Mouse (Mus musculus): ENCODE data around the gene Fdx1l. TPM values are rescaled to one million over a fixed set of nuclear protein-coding genes. Genes with fewer than 3 reads are reported as not detected.

Gene Fdx1l
- polyA plus RNA-seq, 1 experiment from 2014 or later, result 52.4 TPM

GRCm38 (mm10) chr9:21100447-21101161, 27.2 kb upstream of the Fdx1l start:
- no peaks in the 10 kb centered on the region for H3K27me3 ChIP-seq
- no peak overlapping the region for H3K9ac ChIP-seq (replicated peaks)
- H3K4me1 ChIP-seq (replicated peaks), result no peaks in the 10 kb centered on the region; the same call in 1 of the 2 replicates
- H3K4me3 ChIP-seq (replicated peaks), result no peak overlapping the region
- no peak overlapping the region for H3K27ac ChIP-seq
- peaks cover 7% of the 10 kb centered on the region; the same call in 1 of the 2 replicates for H3K36me3 ChIP-seq
- no peak for ATAC-seq (ENCODE audit: insufficient number of reproducible peaks, insufficient read depth, low FRiP score, low TSS enrichment, low read depth)
- WGBS, result 52% methylated on average over 15 of the region's 15 CpGs
- H3K4me2 ChIP-seq, result no peak overlapping the region
- no peaks in the 10 kb centered on the region for H3K9me3 ChIP-seq

GRCm38 (mm10) chr9:21097793-21098192, 24.4 kb upstream of the Fdx1l start:
- no peak overlapping the region for H3K27ac ChIP-seq
- no peaks in the 10 kb centered on the region for H3K9me3 ChIP-seq
- no peaks in the 10 kb centered on the region; the same call in 1 of the 2 replicates for H3K4me1 ChIP-seq (replicated peaks)
- H3K4me2 ChIP-seq, result no peak overlapping the region
- no peaks in the 10 kb centered on the region for H3K27me3 ChIP-seq
- no peak for ATAC-seq (ENCODE audit: insufficient number of reproducible peaks, insufficient read depth, low FRiP score, low TSS enrichment, low read depth)
- no peak overlapping the region for H3K4me3 ChIP-seq (replicated peaks)
- H3K9ac ChIP-seq (replicated peaks), result no peak overlapping the region
- whole genome bisulfite sequencing, result 85% methylated on average over 8 of the region's 8 CpGs
- H3K36me3 ChIP-seq, result no peaks in the 10 kb centered on the region

- Histone ChIP-seq H3K9ac (replicated peaks) (no peak overlapping the region), H3K36me3 (no peaks in the 10 kb centered on the region), H3K27me3 (no peaks in the 10 kb centered on the region), H3K4me1 (replicated peaks) (peaks cover under 1% of the 10 kb centered on the region), H3K27ac (no peak overlapping the region), H3K9me3 (no peaks in the 10 kb centered on the region), H3K4me2 (no peak overlapping the region), H3K4me3 (replicated peaks) (no peak overlapping the region)
- whole genome bisulfite sequencing, result 95% methylated on average over 4 of the region's 4 CpGs
- ATAC-seq (ENCODE audit: insufficient number of reproducible peaks, insufficient read depth, low FRiP score, low TSS enrichment, low read depth), result no peak
Measured at GRCm38 (mm10) chr9:21095958-21096357, 22.5 kb upstream of the Fdx1l start.

GRCm38 (mm10) chr9:21093423-21093822, 20.0 kb upstream of the Fdx1l start:
- H3K27ac ChIP-seq, result no peak overlapping the region
- WGBS, result 97% methylated on average over 9 of the region's 9 CpGs

GRCm38 (mm10) chr9:21091707-21092320, 18.4 kb upstream of the Fdx1l start, which contains the start of the genes Gm38431 and Raver1:
Gene Gm38431 (minus strand): TSS chr9:21091997.
Gene Raver1 (minus strand): TSS chr9:21092008.
- Histone ChIP-seq H3K9ac (replicated peaks) (peak within 1 kb of the TSS; percentile 83), H3K27me3 (no peaks in the 10 kb centered on the region), H3K36me3 (peaks cover 38% of the 10 kb centered on the region), H3K9me3 (no peaks in the 10 kb centered on the region), H3K27ac (peak within 1 kb of the TSS; percentile 93), H3K4me3 (replicated peaks) (peak within 1 kb of the TSS; percentile 60), H3K4me1 (replicated peaks) (peaks cover 19% of the 10 kb centered on the region), H3K4me2 (peak within 1 kb of the TSS; percentile 94)
- peak; percentile 98 for ATAC-seq (ENCODE audit: insufficient number of reproducible peaks, insufficient read depth, low FRiP score, low TSS enrichment, low read depth)
- WGBS, result under 1% methylated on average over 54 of the region's 54 CpGs

More at GRCm38 (mm10) chr9:21093423-21093822, 20.0 kb upstream of the Fdx1l start:
- Histone ChIP-seq H3K27me3 (no peaks in the 10 kb centered on the region), H3K9me3 (no peaks in the 10 kb centered on the region), H3K4me2 (no peak overlapping the region), H3K4me1 (replicated peaks) (peaks cover 19% of the 10 kb centered on the region), H3K4me3 (replicated peaks) (no peak overlapping the region), H3K36me3 (peaks cover 22% of the 10 kb centered on the region), H3K9ac (replicated peaks) (no peak overlapping the region)
- ATAC-seq (ENCODE audit: insufficient number of reproducible peaks, insufficient read depth, low FRiP score, low TSS enrichment, low read depth), result no peak

- H3K9me3 ChIP-seq, result no peaks in the 10 kb centered on the region
- peak overlapping the region; percentile 60 for H3K4me3 ChIP-seq (replicated peaks)
- H3K9ac ChIP-seq (replicated peaks), result peak overlapping the region; percentile 83
- WGBS, result 4% methylated on average over 24 of the region's 24 CpGs
- no peaks in the 10 kb centered on the region for H3K27me3 ChIP-seq
- ATAC-seq (ENCODE audit: insufficient number of reproducible peaks, insufficient read depth, low FRiP score, low TSS enrichment, low read depth), result peak; percentile 13
- peak overlapping the region; percentile 93 for H3K27ac ChIP-seq
- peak overlapping the region; percentile 94 for H3K4me2 ChIP-seq
- H3K36me3 ChIP-seq, result peaks cover 45% of the 10 kb centered on the region
- H3K4me1 ChIP-seq (replicated peaks), result peaks cover 19% of the 10 kb centered on the region
Measured at GRCm38 (mm10) chr9:21090972-21091706, 17.7 kb upstream of the Fdx1l start.

GRCm38 (mm10) chr9:21090537-21090936, 17.1 kb upstream of the Fdx1l start:
- H3K36me3 ChIP-seq, result peaks cover 51% of the 10 kb centered on the region
- WGBS, result 81% methylated on average over 1 of the region's 1 CpGs
- peak overlapping the region; percentile 83 for H3K9ac ChIP-seq (replicated peaks)
- no peak for ATAC-seq (ENCODE audit: insufficient number of reproducible peaks, insufficient read depth, low FRiP score, low TSS enrichment, low read depth)
- peak overlapping the region; percentile 94 for H3K4me2 ChIP-seq
- H3K9me3 ChIP-seq, result no peaks in the 10 kb centered on the region
- peak overlapping the region; percentile 60 for H3K4me3 ChIP-seq (replicated peaks)
- no peaks in the 10 kb centered on the region for H3K27me3 ChIP-seq
- peaks cover 19% of the 10 kb centered on the region for H3K4me1 ChIP-seq (replicated peaks)
- H3K27ac ChIP-seq, result 0 out of 2 replicates have a peak overlapping the region, but pooled peaks have one; percentile 23

GRCm38 (mm10) chr9:21083324-21083723, 9.9 kb upstream of the Fdx1l start:
- no peak overlapping the region for H3K9ac ChIP-seq (replicated peaks)
- peaks cover 96% of the 10 kb centered on the region for H3K36me3 ChIP-seq
- H3K4me2 ChIP-seq, result no peak overlapping the region
- H3K9me3 ChIP-seq, result no peaks in the 10 kb centered on the region
- no peak overlapping the region for H3K4me3 ChIP-seq (replicated peaks)
- no peaks in the 10 kb centered on the region for H3K4me1 ChIP-seq (replicated peaks)
- no peaks in the 10 kb centered on the region for H3K27me3 ChIP-seq
- no peak for ATAC-seq (ENCODE audit: insufficient number of reproducible peaks, insufficient read depth, low FRiP score, low TSS enrichment, low read depth)
- no peak overlapping the region for H3K27ac ChIP-seq
- 86% methylated on average over 3 of the region's 3 CpGs for WGBS

GRCm38 (mm10) chr9:21081127-21081526, 7.7 kb upstream of the Fdx1l start:
- no peaks in the 10 kb centered on the region for H3K9me3 ChIP-seq
- no peaks in the 10 kb centered on the region for H3K4me1 ChIP-seq (replicated peaks)
- no peaks in the 10 kb centered on the region for H3K27me3 ChIP-seq
- H3K36me3 ChIP-seq, result peaks cover 95% of the 10 kb centered on the region
- H3K4me2 ChIP-seq, result no peak overlapping the region
- H3K9ac ChIP-seq (replicated peaks), result no peak overlapping the region
- H3K4me3 ChIP-seq (replicated peaks), result no peak overlapping the region
- H3K27ac ChIP-seq, result no peak overlapping the region
- no peak for ATAC-seq (ENCODE audit: insufficient number of reproducible peaks, insufficient read depth, low FRiP score, low TSS enrichment, low read depth)
- WGBS, result 92% methylated on average over 9 of the region's 9 CpGs

- no peaks in the 10 kb centered on the region for H3K9me3 ChIP-seq
- H3K27ac ChIP-seq, result no peak overlapping the region
- peaks cover 9% of the 10 kb centered on the region for H3K4me1 ChIP-seq (replicated peaks)
- H3K36me3 ChIP-seq, result peaks cover 78% of the 10 kb centered on the region
- H3K4me3 ChIP-seq (replicated peaks), result no peak overlapping the region
- no peaks in the 10 kb centered on the region for H3K27me3 ChIP-seq
- H3K4me2 ChIP-seq, result no peak overlapping the region
- 87% methylated on average over 3 of the region's 3 CpGs for WGBS
- ATAC-seq (ENCODE audit: insufficient number of reproducible peaks, insufficient read depth, low FRiP score, low TSS enrichment, low read depth), result no peak
- no peak overlapping the region for H3K9ac ChIP-seq (replicated peaks)
Measured at GRCm38 (mm10) chr9:21075625-21076024, 2.2 kb upstream of the Fdx1l start.

GRCm38 (mm10) chr9:21074173-21074572, 759 bp upstream of the Fdx1l start:
- Histone ChIP-seq H3K4me3 (replicated peaks) (no peak overlapping the region), H3K4me1 (replicated peaks) (peaks cover 9% of the 10 kb centered on the region), H3K27ac (0 out of 2 replicates have a peak overlapping the region, but pooled peaks have one; percentile 37), H3K36me3 (peaks cover 69% of the 10 kb centered on the region), H3K4me2 (no peak overlapping the region), H3K9me3 (no peaks in the 10 kb centered on the region), H3K27me3 (no peaks in the 10 kb centered on the region), H3K9ac (replicated peaks) (no peak overlapping the region)
- 86% methylated on average over 1 of the region's 1 CpGs for WGBS
- ATAC-seq (ENCODE audit: insufficient number of reproducible peaks, insufficient read depth, low FRiP score, low TSS enrichment, low read depth), result no peak
